Mouse (Mus musculus) gastrocnemius, adult 2 months (tissue): Measurements from ENCODE around the gene Mtor. TPM values are rescaled to one million over a fixed set of nuclear protein-coding genes. Genes with fewer than 3 reads are reported as not detected.

Experiments
- DNase-seq: peaks from one replicate; pipeline ENCODE4 v3.0.0; 2022
- H3K27ac ChIP-seq: fragments of 200-600 bp; 2 replicates; pipeline ENCODE4 v1.8.1; 2022; ENCODE audit warnings: mild to moderate bottlenecking
- H3K4me3 ChIP-seq: fragments of 200-600 bp; 2 replicates; pipeline ENCODE4 v1.8.1; 2022; ENCODE audit warnings: mild to moderate bottlenecking, moderate library complexity
- CTCF ChIP-seq: fragments of 200-600 bp; IDR thresholded peaks from 2 replicates; pipeline ENCODE4 v1.8.1; 2022; ENCODE audit warnings: antibody characterized with exemption, mild to moderate bottlenecking, moderate library complexity
- intact Hi-C: fragments of 180-260 bp; cut with DNase I; formaldehyde crosslinking; loops from one replicate; pipeline ENCODE4 v1.15.1; 2025
- total RNA-seq, 2 experiments: library from RNA; stranded (reverse); gene quantifications; 2 replicates each; pipeline ENCODE4 v1.2.3; 2021

Mtor gene
- total RNA-seq, 2 experiments from 2014 or later: 36.3 to 37.1 TPM

- intact Hi-C loops: loop anchor here (2.0 kb wide), 2 partner anchors 258 to 314 kb away; no protein-coding TSS in a partner anchor
- no peak for DNase-seq
Observed at GRCm38 (mm10) chr4:148429121-148429520, 19.3 kb upstream of the Mtor start.

GRCm38 (mm10) chr4:148429686-148430085 is 18.7 kb upstream of the Mtor start:
- no peak overlapping the region for H3K27ac ChIP-seq
- DNase-seq: peak; percentile 72
- intact Hi-C loops: loop anchor here (2.0 kb wide), 2 partner anchors 259 to 315 kb away; no protein-coding TSS in a partner anchor
- H3K4me3 ChIP-seq: no peak overlapping the region
- peak; percentile 83 for TF ChIP-seq CTCF

More at GRCm38 (mm10) chr4:148429121-148429520, 19.3 kb upstream of the Mtor start:
- TF ChIP-seq CTCF: no peak
- H3K4me3 ChIP-seq: no peak overlapping the region
- H3K27ac ChIP-seq: no peak overlapping the region

- DNase-seq: no peak
- TF ChIP-seq CTCF: no peak
- Histone ChIP-seq H3K27ac (no peak overlapping the region), H3K4me3 (no peak overlapping the region)
- intact Hi-C loops: no loop called here
Observed at GRCm38 (mm10) chr4:148430880-148431519, 17.4 kb upstream of the Mtor start.

GRCm38 (mm10) chr4:148432488-148432887 is 15.9 kb upstream of the Mtor start:
- no peak overlapping the region for H3K4me3 ChIP-seq
- no peak for TF ChIP-seq CTCF
- no peak for DNase-seq

GRCm38 (mm10) chr4:148433336-148433735 is 15.1 kb upstream of the Mtor start:
- intact Hi-C loops: no loop called here
- no peak overlapping the region for H3K27ac ChIP-seq
- no peak overlapping the region for H3K4me3 ChIP-seq
- no peak for DNase-seq
- no peak for TF ChIP-seq CTCF

More at GRCm38 (mm10) chr4:148432488-148432887, 15.9 kb upstream of the Mtor start:
- intact Hi-C loops: no loop called here
- H3K27ac ChIP-seq: no peak overlapping the region

- no peak for TF ChIP-seq CTCF
- Histone ChIP-seq H3K4me3 (no peak overlapping the region), H3K27ac (no peak overlapping the region)
- no peak for DNase-seq
- intact Hi-C loops: no loop called here
Observed at GRCm38 (mm10) chr4:148433813-148434212, 14.6 kb upstream of the Mtor start.

GRCm38 (mm10) chr4:148434554-148434953 is 13.9 kb upstream of the Mtor start:
- no peak overlapping the region for H3K27ac ChIP-seq
- DNase-seq: no peak
- TF ChIP-seq CTCF: no peak
- H3K4me3 ChIP-seq: no peak overlapping the region
- intact Hi-C loops: no loop called here

- no peak for TF ChIP-seq CTCF
- intact Hi-C loops: no loop called here
Observed at GRCm38 (mm10) chr4:148435106-148435505, 13.3 kb upstream of the Mtor start.

GRCm38 (mm10) chr4:148435657-148436330 is 12.6 kb upstream of the Mtor start:
- DNase-seq: no peak
- H3K4me3 ChIP-seq: no peak overlapping the region
- peak; percentile 59 for TF ChIP-seq CTCF
- intact Hi-C loops: no loop called here
- H3K27ac ChIP-seq: no peak overlapping the region

More at GRCm38 (mm10) chr4:148435106-148435505, 13.3 kb upstream of the Mtor start:
- no peak for DNase-seq
- Histone ChIP-seq H3K27ac (no peak overlapping the region), H3K4me3 (no peak overlapping the region)

GRCm38 (mm10) chr4:148441931-148442330 is 6.5 kb upstream of the Mtor start:
- DNase-seq: no peak
- Histone ChIP-seq H3K4me3 (peak overlapping the region; percentile 21; the same call in 1 of the 2 replicates), H3K27ac (peak overlapping the region; percentile 43; the same call in 1 of the 2 replicates)
- intact Hi-C loops: no loop called here
- TF ChIP-seq CTCF: no peak

GRCm38 (mm10) chr4:148442598-148442997 is 5.8 kb upstream of the Mtor start:
- intact Hi-C loops: no loop called here
- DNase-seq: no peak
- Histone ChIP-seq H3K4me3 (peak overlapping the region; percentile 95), H3K27ac (peak overlapping the region; percentile 43; the same call in 1 of the 2 replicates)
- TF ChIP-seq CTCF: no peak

- H3K4me3 ChIP-seq: peak within 1 kb of the TSS; percentile 95
- TF ChIP-seq CTCF: no peak; the same call in 1 of the 2 replicates
- peak within 1 kb of the TSS; percentile 99 for H3K27ac ChIP-seq
- peak; percentile 91 for DNase-seq
- intact Hi-C loops: no loop called here
Observed at GRCm38 (mm10) chr4:148444250-148444967, 4.0 kb upstream of the Mtor start, which contains the start of gene Ubiad1. Gene Ubiad1 (minus strand): TSS chr4:148444771.

- H3K27ac ChIP-seq: peak overlapping the region; percentile 94
- H3K4me3 ChIP-seq: peak overlapping the region; percentile 89
- peak; percentile 57 for DNase-seq
- intact Hi-C loops: no loop called here
- TF ChIP-seq CTCF: no peak
Observed at GRCm38 (mm10) chr4:148448853-148449245, 438 bp downstream of the Mtor start.
